Mouse (Mus musculus) kidney, adult 2 months (tissue): ENCODE results near the gene Sufu.

Source experiments
- CTCF ChIP-seq: fragments of 200-500 bp; conservative IDR thresholded peaks from 2 replicates; pipeline ENCODE4 v1.5.1; 2011; ENCODE audit warnings: low read depth, mild to moderate bottlenecking, control low read depth, low read length, moderate library complexity, mixed read lengths; ENCODE audit not compliant: insufficient read depth, insufficient read length
- POLR2A ChIP-seq: fragments of 200-500 bp; IDR thresholded peaks from one replicate; pipeline ENCODE4 v1.6.1; 2011; ENCODE audit warnings: low read depth, low read length, control low read depth

GRCm38 (mm10) chr19:46466160-46466559, 69.5 kb downstream of the Sufu start:
- TF ChIP-seq CTCF (no peak), POLR2A (no peak)
